Mouse (Mus musculus) testis, adult 2 months (tissue): Measurements from ENCODE around the gene Ankrd54.

Experiments used
- CTCF ChIP-seq: fragments of 200-500 bp; IDR thresholded peaks from 2 replicates; pipeline ENCODE4 v1.5.1; 2012; ENCODE audit warnings: low read depth, mild to moderate bottlenecking, inconsistent platforms, low read length, moderate library complexity; ENCODE audit not compliant: control insufficient read depth, insufficient read depth, insufficient replicate concordance
- POLR2A ChIP-seq: fragments of 200-500 bp; IDR thresholded peaks from 2 replicates; pipeline ENCODE4 v1.6.1; 2012; ENCODE audit warnings: low read depth, mild to moderate bottlenecking, inconsistent platforms, low read length, moderate library complexity; ENCODE audit not compliant: control insufficient read depth

- TF ChIP-seq POLR2A (no peak), CTCF (no peak)
Measured at GRCm38 (mm10) chr15:79074446-79074845, 11.8 kb upstream of the Ankrd54 start.
